Mouse (Mus musculus) neutrophil, adult 65 days (primary cell): Measurements from ENCODE around the gene 4930524N10Rik. TPM values are rescaled to one million over a fixed set of nuclear protein-coding genes. Genes with fewer than 3 reads are reported as not detected.

Source experiments
- total RNA-seq: library from RNA; stranded (reverse); gene quantifications from 2 replicates; pipeline ENCODE4 v1.2.4, GENCODE M21; 2023

The 4930524N10Rik gene
- total RNA-seq, result not detected in 2 replicates

DNA sequence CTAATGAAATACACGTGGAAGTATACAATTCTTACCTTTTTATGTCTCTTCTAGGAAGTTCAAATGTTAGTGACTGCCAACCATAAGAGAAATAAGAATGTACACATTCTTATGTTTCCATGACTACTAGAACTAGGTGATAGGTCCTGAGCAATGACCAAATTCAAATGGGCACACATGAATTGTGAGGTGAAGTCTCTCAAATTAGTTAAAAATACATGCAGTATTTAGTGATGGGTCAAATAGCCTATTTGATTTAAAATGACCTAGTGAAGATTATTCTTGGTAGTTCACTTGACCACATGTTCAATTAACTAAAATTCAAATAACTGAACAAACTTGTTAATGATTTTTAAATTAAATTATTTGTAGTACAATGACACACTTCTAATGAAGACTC lies at the start of gene 4930524N10Rik:
4930524N10Rik (minus strand) TSS at position 101 of the 400 bp plus-strand sequence.

Other genes starting within 250 kb of the 4930524N10Rik start
- gene Gm15140, start 222.7 kb downstream of the 4930524N10Rik start, total RNA-seq, result not detected in 2 replicates
- gene Samt4, start 138.6 kb upstream of the 4930524N10Rik start, total RNA-seq, result not detected in 2 replicates
- gene Samt2, start 236.0 kb upstream of the 4930524N10Rik start, total RNA-seq, result not detected in 2 replicates